Mouse (Mus musculus): ENCODE results near the gene Ahcyl2. TPM values are rescaled to one million over a fixed set of nuclear protein-coding genes. Genes with fewer than 3 reads are reported as not detected.

Ahcyl2 gene
- polyA plus RNA-seq, 1 experiment from 2014 or later = 17.1 TPM

DNA sequence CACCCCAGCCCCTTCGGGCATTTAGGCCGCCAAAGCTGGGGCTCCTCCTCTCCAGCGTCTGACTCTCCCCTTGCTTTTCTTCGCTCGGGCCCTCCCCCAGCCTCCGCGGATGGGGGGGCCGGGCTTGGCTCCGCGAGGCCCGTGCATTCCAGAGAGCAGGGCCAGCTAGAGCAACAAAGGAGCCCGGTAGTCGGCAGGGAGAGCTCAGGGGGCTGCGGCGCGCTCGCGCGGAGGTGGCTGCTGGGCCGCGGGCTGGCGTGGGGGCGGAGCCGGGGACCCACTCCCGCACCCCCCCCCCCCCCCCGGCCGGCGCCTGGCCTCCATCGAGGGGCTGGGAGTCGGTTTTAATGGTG, 32.5 kb upstream of the Ahcyl2 start, which contains the start of gene Smo:
Smo (plus strand) TSS at position 168 of the 353 bp plus-strand sequence.
- 1% methylated on average over 16 of the region's 30 CpGs for whole genome bisulfite sequencing
- Histone ChIP-seq H3K4me3 (ENCODE audit: low read depth, low read length) (peak within 1 kb of the TSS; percentile 82), H3K27me3 (replicated peaks; ENCODE audit: insufficient read depth, low read length) (no peaks in the 10 kb centered on the region), H3K9ac (replicated peaks; ENCODE audit: low read depth) (peak within 1 kb of the TSS; percentile 86), H3K4me1 (ENCODE audit: insufficient read depth, low read depth, low read length) (peaks cover 7% of the 10 kb centered on the region; the same call in 1 of the 2 replicates), H3K4me2 (replicated peaks; ENCODE audit: low read depth, low read length) (peak within 1 kb of the TSS; percentile 98), H3K36me3 (ENCODE audit: insufficient read depth, low read length) (no peaks in the 10 kb centered on the region), H3K27ac (ENCODE audit: low read length) (peak within 1 kb of the TSS; percentile 79), H3K9me3 (ENCODE audit: low read length) (no peaks in the 10 kb centered on the region)
- TF ChIP-seq EP300 (IDR thresholded peaks at IDR 0.05) (no peak), CTCF (IDR thresholded peaks at IDR 0.05) (no peak)
- ATAC-seq (peak; percentile 96), DNase-seq (ENCODE audit: low spot score) (peak; percentile 92)

- Histone ChIP-seq H3K4me2 (replicated peaks; ENCODE audit: low read depth, low read length) (peak overlapping the region; percentile 98), H3K9ac (replicated peaks; ENCODE audit: low read depth) (peak overlapping the region; percentile 86), H3K9me3 (ENCODE audit: low read length) (no peaks in the 10 kb centered on the region), H3K27me3 (replicated peaks; ENCODE audit: insufficient read depth, low read length) (no peaks in the 10 kb centered on the region), H3K4me1 (ENCODE audit: insufficient read depth, low read depth, low read length) (peaks cover 7% of the 10 kb centered on the region; the same call in 1 of the 2 replicates), H3K4me3 (ENCODE audit: low read depth, low read length) (peak overlapping the region; percentile 82), H3K36me3 (ENCODE audit: insufficient read depth, low read length) (no peaks in the 10 kb centered on the region), H3K27ac (ENCODE audit: low read length) (peak overlapping the region; percentile 79)
- under 1% methylated on average over 56 of the region's 75 CpGs for WGBS
- DNase-seq (ENCODE audit: low spot score) (peak; percentile 79), ATAC-seq (peak; percentile 85)
- TF ChIP-seq EP300 (IDR thresholded peaks at IDR 0.05) (no peak), CTCF (IDR thresholded peaks at IDR 0.05) (no peak)
Measured at GRCm38 (mm10) chr6:29735689-29736451, 31.9 kb upstream of the Ahcyl2 start.

DNA sequence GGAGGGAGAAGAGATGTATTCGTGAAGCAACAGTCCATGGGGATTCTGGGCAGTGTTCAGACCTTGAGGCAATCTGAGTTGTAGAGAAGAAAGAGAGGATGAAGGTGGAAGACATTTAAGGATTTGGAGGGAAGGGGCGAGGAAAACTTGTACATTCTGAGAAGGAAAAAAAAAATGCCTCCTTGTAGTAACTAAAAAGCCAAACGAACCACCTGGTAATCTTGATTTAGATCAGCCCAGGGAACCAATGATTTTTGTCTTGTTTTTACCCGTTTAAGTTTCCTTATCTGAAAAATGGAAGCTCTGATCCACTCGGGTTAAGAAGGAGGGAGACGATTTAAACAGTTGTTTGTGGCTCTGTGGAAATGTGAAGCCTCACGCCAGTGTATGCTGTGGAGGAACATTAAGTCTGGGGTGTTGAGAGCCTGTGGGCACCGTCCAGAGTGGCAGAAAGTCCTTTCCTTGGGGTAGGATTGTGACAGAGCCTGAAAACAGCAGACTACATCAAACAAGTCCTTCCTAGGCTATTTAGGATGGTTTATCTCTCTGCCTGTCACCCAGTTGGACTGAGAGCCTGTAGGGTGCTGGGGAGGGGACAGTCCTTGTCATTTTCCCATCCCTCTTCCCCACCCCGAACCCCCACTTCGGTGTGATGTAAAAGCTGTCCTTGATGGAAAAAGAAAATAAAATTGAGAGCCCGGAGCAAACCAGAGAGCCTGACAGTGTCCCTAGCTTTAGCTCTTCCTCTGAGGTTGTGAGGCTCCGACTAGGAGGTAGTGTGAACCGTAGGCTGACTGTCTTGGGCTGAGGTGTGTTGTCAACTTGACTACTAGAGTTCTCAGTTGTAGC, 31.0 kb upstream of the Ahcyl2 start:
- no peak overlapping the region for H3K27ac ChIP-seq (ENCODE audit: low read length)
- H3K9me3 ChIP-seq (ENCODE audit: low read length) = no peaks in the 10 kb centered on the region

GRCm38 (mm10) chr6:29751466-29752152, 16.2 kb upstream of the Ahcyl2 start:
- H3K4me1 ChIP-seq (ENCODE audit: insufficient read depth, low read depth, low read length) = no peaks in the 10 kb centered on the region
- H3K4me3 ChIP-seq (ENCODE audit: low read depth, low read length) = no peak overlapping the region
- H3K4me2 ChIP-seq (replicated peaks; ENCODE audit: low read depth, low read length) = no peak overlapping the region
- H3K36me3 ChIP-seq (ENCODE audit: insufficient read depth, low read length) = no peaks in the 10 kb centered on the region
- H3K27ac ChIP-seq (ENCODE audit: low read length) = no peak overlapping the region
- H3K27me3 ChIP-seq (replicated peaks; ENCODE audit: insufficient read depth, low read length) = no peaks in the 10 kb centered on the region
- no peak for TF ChIP-seq CTCF (IDR thresholded peaks at IDR 0.05)
- no peak for TF ChIP-seq EP300 (IDR thresholded peaks at IDR 0.05)
- WGBS = 82% methylated on average over 3 of the region's 3 CpGs
- ATAC-seq = no peak
- DNase-seq (ENCODE audit: low spot score) = no peak
- H3K9me3 ChIP-seq (ENCODE audit: low read length) = peaks cover 8% of the 10 kb centered on the region
- no peak overlapping the region for H3K9ac ChIP-seq (replicated peaks; ENCODE audit: low read depth)

More for the DNA sequence above, 31.0 kb upstream of the Ahcyl2 start:
- Histone ChIP-seq H3K4me1 (ENCODE audit: insufficient read depth, low read depth, low read length) (peaks cover 7% of the 10 kb centered on the region; the same call in 1 of the 2 replicates), H3K9ac (replicated peaks; ENCODE audit: low read depth) (peak overlapping the region; percentile 86), H3K4me2 (replicated peaks; ENCODE audit: low read depth, low read length) (peak overlapping the region; percentile 98), H3K4me3 (ENCODE audit: low read depth, low read length) (peak overlapping the region; percentile 82), H3K27me3 (replicated peaks; ENCODE audit: insufficient read depth, low read length) (no peaks in the 10 kb centered on the region), H3K36me3 (ENCODE audit: insufficient read depth, low read length) (no peaks in the 10 kb centered on the region)
- DNase-seq (ENCODE audit: low spot score) (no peak), ATAC-seq (no peak)
- WGBS = 6% methylated on average over 13 of the region's 13 CpGs
- TF ChIP-seq CTCF (IDR thresholded peaks at IDR 0.05) (no peak), EP300 (IDR thresholded peaks at IDR 0.05) (no peak)

- Histone ChIP-seq H3K4me2 (replicated peaks; ENCODE audit: low read depth, low read length) (no peak overlapping the region), H3K9ac (replicated peaks; ENCODE audit: low read depth) (no peak overlapping the region), H3K9me3 (ENCODE audit: low read length) (peaks cover 5% of the 10 kb centered on the region), H3K36me3 (ENCODE audit: insufficient read depth, low read length) (no peaks in the 10 kb centered on the region), H3K27ac (ENCODE audit: low read length) (no peak overlapping the region), H3K4me1 (ENCODE audit: insufficient read depth, low read depth, low read length) (no peaks in the 10 kb centered on the region), H3K27me3 (replicated peaks; ENCODE audit: insufficient read depth, low read length) (no peaks in the 10 kb centered on the region), H3K4me3 (ENCODE audit: low read depth, low read length) (no peak overlapping the region)
- ATAC-seq = no peak
- no peak for DNase-seq (ENCODE audit: low spot score)
- TF ChIP-seq CTCF (IDR thresholded peaks at IDR 0.05) = no peak
- TF ChIP-seq EP300 (IDR thresholded peaks at IDR 0.05) = no peak
- 84% methylated on average over 11 of the region's 11 CpGs for WGBS
Measured at GRCm38 (mm10) chr6:29753336-29753735, 14.5 kb upstream of the Ahcyl2 start.

GRCm38 (mm10) chr6:29756001-29756400, 11.8 kb upstream of the Ahcyl2 start:
- no peak for TF ChIP-seq EP300 (IDR thresholded peaks at IDR 0.05)
- no peak for TF ChIP-seq CTCF (IDR thresholded peaks at IDR 0.05)
- Histone ChIP-seq H3K9ac (replicated peaks; ENCODE audit: low read depth) (no peak overlapping the region), H3K27me3 (replicated peaks; ENCODE audit: insufficient read depth, low read length) (no peaks in the 10 kb centered on the region), H3K4me1 (ENCODE audit: insufficient read depth, low read depth, low read length) (no peaks in the 10 kb centered on the region), H3K4me2 (replicated peaks; ENCODE audit: low read depth, low read length) (no peak overlapping the region), H3K4me3 (ENCODE audit: low read depth, low read length) (no peak overlapping the region), H3K27ac (ENCODE audit: low read length) (no peak overlapping the region), H3K9me3 (ENCODE audit: low read length) (no peaks in the 10 kb centered on the region), H3K36me3 (ENCODE audit: insufficient read depth, low read length) (no peaks in the 10 kb centered on the region)
- DNase-seq (ENCODE audit: low spot score) = no peak
- WGBS = 66% methylated on average over 5 of the region's 5 CpGs
- no peak for ATAC-seq

Data from lung, postnatal 0 days (tissue).